Mouse (Mus musculus) liver, embryonic 11.5 days (tissue): Measurements from ENCODE around the gene Cyp4f17. TPM values are rescaled to one million over a fixed set of nuclear protein-coding genes. Genes with fewer than 3 reads are reported as not detected.
"Not testable (repeated sequence)": the region's sequence is repeated elsewhere in the genome, so short reads cannot be mapped to it uniquely, and the experiment has no call there.

Experiments
- ATAC-seq: fragments of 200-750 bp; cut with Nextera tagmentation; replicated peaks from 2 replicates; pipeline ENCODE4 v1.8.0; 2017; ENCODE audit warnings: moderate number of reproducible peaks, mild to moderate bottlenecking, moderate TSS enrichment, moderate library complexity; ENCODE audit not compliant: low FRiP score
- DNase-seq: peaks from one replicate; pipeline ENCODE4 v3.0.0-alpha.2; 2017; ENCODE audit warnings: low spot score
- H3K27ac ChIP-seq: fragments of 300-500 bp; sonication (generic); 2 replicates; pipeline ENCODE4 v1.5.1; 2014; ENCODE audit warnings: mild to moderate bottlenecking, low read depth, low read length, control low read depth
- H3K27me3 ChIP-seq: fragments of 300-500 bp; sonication (generic); replicated peaks from 2 replicates; pipeline ENCODE4 v1.6.1; 2014; ENCODE audit warnings: low read length, mixed read lengths; ENCODE audit not compliant: control insufficient read depth, insufficient read depth
- H3K36me3 ChIP-seq: fragments of 300-500 bp; sonication (generic); 2 replicates; pipeline ENCODE4 v1.6.1; 2014; ENCODE audit warnings: mild to moderate bottlenecking, low read length, moderate library complexity, mixed read lengths; ENCODE audit not compliant: control insufficient read depth, insufficient read depth
- H3K4me1 ChIP-seq: fragments of 300-500 bp; sonication (generic); replicated peaks from 2 replicates; pipeline ENCODE4 v1.6.1; 2014; ENCODE audit warnings: low read length, mixed read lengths; ENCODE audit not compliant: control insufficient read depth, insufficient read depth
- H3K4me2 ChIP-seq: fragments of 300-500 bp; sonication (generic); 2 replicates; pipeline ENCODE4 v1.6.1; 2014; ENCODE audit warnings: mild to moderate bottlenecking, control low read depth, moderate library complexity
- H3K4me3 ChIP-seq: fragments of 300-500 bp; sonication (generic); 2 replicates; pipeline ENCODE4 v1.5.1; 2014; ENCODE audit warnings: low read depth, low read length, control low read depth
- H3K9ac ChIP-seq: fragments of 300-500 bp; sonication (generic); 2 replicates; pipeline ENCODE4 v1.6.1; 2014; ENCODE audit warnings: low read depth, low read length, control low read depth
- H3K9me3 ChIP-seq: fragments of 300-500 bp; sonication (generic); 2 replicates; pipeline ENCODE4 v1.6.1; 2016; ENCODE audit warnings: low read length, inconsistent platforms, mixed read lengths; ENCODE audit not compliant: control insufficient read depth
- WGBS: fragments of 180-500 bp; shearing (Covaris S2); extraction: QIAGEN DNeasy Blood & Tissue Kit; methylation state at CpG from one replicate; pipeline ENCODE4 v1.1.7; 2014; 5-methylcytosine and 5-hydroxymethylcytosine counted together
- polyA plus RNA-seq: library from polyadenylated mRNA; unstranded; fragments of >200 nt; fragmentation: Nextera tagmentation; extraction: Ambion mirVana; gene quantifications from 2 replicates; pipeline ENCODE4 v1.2.1, GENCODE M21; 2014

Cyp4f17 gene
- polyA plus RNA-seq, 1 experiment from 2014 or later: 2.2 TPM

GRCm38 (mm10) chr17:32536051-32536866, 30.4 kb downstream of the Cyp4f17 start, which contains the start of gene Cyp4f16:
TSS of gene Cyp4f16 (plus strand) at chr17:32536558.
- H3K27me3 ChIP-seq, H3K27ac ChIP-seq, H3K9me3 ChIP-seq, H3K4me1 ChIP-seq, H3K36me3 ChIP-seq, H3K9ac ChIP-seq: not testable (repeated sequence)
- WGBS: 10% methylated on average over 5 of the region's 5 CpGs
- Histone ChIP-seq H3K4me3 (peak within 1 kb of the TSS; percentile 33), H3K4me2 (peak within 1 kb of the TSS; percentile 58)
- ATAC-seq (peak; percentile 75), DNase-seq (peak; percentile 71)

- ATAC-seq: no peak
- no peak overlapping the region for H3K27ac ChIP-seq
Observed at GRCm38 (mm10) chr17:32536867-32537250, 31.0 kb downstream of the Cyp4f17 start.

GRCm38 (mm10) chr17:32544792-32545191, 38.9 kb downstream of the Cyp4f17 start:
- not testable (repeated sequence) for DNase-seq, H3K4me1 ChIP-seq, H3K27ac ChIP-seq, H3K27me3 ChIP-seq, H3K36me3 ChIP-seq, ATAC-seq, H3K9me3 ChIP-seq, H3K4me2 ChIP-seq, H3K9ac ChIP-seq, H3K4me3 ChIP-seq
- 81% methylated on average over 5 of the region's 5 CpGs for WGBS

More at GRCm38 (mm10) chr17:32536867-32537250, 31.0 kb downstream of the Cyp4f17 start:
- no peak for DNase-seq
- Histone ChIP-seq H3K4me2 (peak overlapping the region; percentile 58), H3K9ac (no peak overlapping the region), H3K4me1 (no peaks in the 10 kb centered on the region), H3K36me3 (no peaks in the 10 kb centered on the region), H3K9me3 (no peaks in the 10 kb centered on the region), H3K4me3 (peak overlapping the region; percentile 33), H3K27me3 (no peaks in the 10 kb centered on the region)
- WGBS: 57% methylated on average over 5 of the region's 5 CpGs

DNA sequence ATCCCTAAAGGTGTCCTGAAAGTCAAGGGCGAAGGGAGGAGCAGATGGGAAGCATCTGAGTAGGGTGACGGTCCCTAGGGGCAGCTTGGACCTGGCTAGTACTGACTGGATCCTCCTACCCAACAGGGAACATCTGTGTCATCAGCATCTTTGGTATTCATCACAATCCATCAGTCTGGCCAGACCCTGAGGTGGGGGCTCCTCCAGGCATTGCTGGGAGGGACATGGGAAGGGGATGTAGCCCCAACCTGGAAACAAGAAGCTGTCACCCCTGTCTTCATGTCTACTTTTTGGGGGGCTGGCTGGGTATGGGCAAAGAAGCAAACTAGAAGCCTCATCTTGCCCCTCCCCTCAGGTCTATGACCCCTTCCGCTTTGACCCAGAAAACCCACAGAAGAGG, 44.5 kb downstream of the Cyp4f17 start:
- not testable (repeated sequence) for H3K4me1 ChIP-seq, H3K36me3 ChIP-seq, H3K9me3 ChIP-seq, H3K27ac ChIP-seq, H3K27me3 ChIP-seq, DNase-seq, H3K9ac ChIP-seq
- peak; percentile 20; the same call in 1 of the 2 replicates for ATAC-seq
- 81% methylated on average over 3 of the region's 3 CpGs for WGBS
- Histone ChIP-seq H3K4me3 (peak overlapping the region; percentile 38), H3K4me2 (peak overlapping the region; percentile 64)

DNA sequence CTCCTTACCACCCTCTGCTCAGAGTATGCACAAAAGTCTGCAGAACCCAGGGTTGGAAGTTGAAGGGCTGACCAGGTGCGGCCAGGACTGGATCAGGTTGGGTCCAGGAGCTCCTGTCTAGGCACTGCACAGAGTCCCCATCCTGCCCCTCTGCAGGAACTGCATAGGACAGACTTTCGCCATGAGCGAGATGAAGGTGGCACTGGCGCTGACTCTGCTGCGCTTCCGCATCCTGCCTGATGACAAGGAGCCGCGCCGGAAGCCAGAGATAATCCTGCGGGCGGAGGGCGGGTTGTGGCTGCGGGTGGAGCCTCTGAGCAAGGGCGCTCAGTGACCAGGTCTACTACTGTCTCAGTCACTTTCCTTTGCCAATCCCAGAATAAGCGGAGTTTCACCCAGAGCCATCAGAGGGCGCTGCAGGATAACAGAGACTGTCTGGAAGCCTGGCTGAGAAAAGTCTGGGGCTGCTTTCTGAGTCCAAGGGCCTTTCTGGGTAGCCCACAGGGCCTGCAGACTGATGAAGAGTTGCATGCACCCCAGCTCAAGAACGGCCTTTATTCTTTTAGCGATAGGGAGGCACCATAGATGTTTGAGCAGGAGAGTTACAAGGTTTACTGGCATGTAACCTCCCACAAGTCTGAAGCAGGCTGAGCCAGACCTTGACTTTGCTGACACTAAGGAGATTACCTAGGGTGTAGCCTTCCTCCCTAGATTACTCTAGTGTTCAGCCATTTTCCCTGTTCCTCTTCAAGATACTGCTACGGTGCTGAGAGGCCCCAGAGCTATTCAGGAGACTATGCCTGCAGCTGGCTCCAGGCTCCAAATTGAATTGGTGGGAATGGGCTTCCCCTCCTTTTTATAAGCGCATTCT, 45.3 kb downstream of the Cyp4f17 start:
- no peak overlapping the region for H3K27ac ChIP-seq
- H3K4me1 ChIP-seq: peaks cover 2% of the 10 kb centered on the region; the same call in 1 of the 2 replicates
- ATAC-seq (peak; percentile 85), DNase-seq (peak; percentile 77)
- WGBS: 10% methylated on average over 20 of the region's 20 CpGs
- H3K4me3 ChIP-seq: peak overlapping the region; percentile 38
- H3K4me2 ChIP-seq: peak overlapping the region; percentile 64
- no peaks in the 10 kb centered on the region for H3K27me3 ChIP-seq
- H3K36me3 ChIP-seq: no peaks in the 10 kb centered on the region
- H3K9me3 ChIP-seq: no peaks in the 10 kb centered on the region
- peak overlapping the region; percentile 37 for H3K9ac ChIP-seq

DNA sequence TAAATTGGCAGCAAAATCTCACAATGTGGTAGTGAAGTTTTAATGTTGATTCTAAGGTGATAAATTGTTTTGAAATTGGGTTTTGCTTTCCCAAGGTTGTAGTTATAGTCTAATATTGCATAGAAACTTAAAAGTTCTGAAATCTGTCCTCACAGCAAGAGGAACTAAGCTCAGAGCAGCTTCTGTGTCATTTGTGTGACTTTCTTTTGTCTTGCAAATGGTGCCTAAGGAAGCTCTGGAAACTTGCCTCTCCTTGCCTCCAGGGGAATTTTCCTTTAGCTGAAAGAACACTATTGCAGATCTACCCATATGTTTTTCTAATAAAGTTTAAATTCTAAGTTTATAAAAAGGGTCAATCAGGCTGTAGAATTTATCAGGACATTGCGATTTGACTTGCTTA, 47.2 kb downstream of the Cyp4f17 start:
- not testable (repeated sequence) for H3K36me3 ChIP-seq, H3K4me3 ChIP-seq, H3K27me3 ChIP-seq, H3K27ac ChIP-seq, H3K9me3 ChIP-seq, DNase-seq, ATAC-seq, H3K4me1 ChIP-seq, H3K9ac ChIP-seq, H3K4me2 ChIP-seq
- 45% methylated on average over 1 of the region's 1 CpGs for WGBS

- H3K36me3 ChIP-seq, H3K27ac ChIP-seq, H3K4me2 ChIP-seq, DNase-seq, H3K9ac ChIP-seq, H3K9me3 ChIP-seq, H3K27me3 ChIP-seq, H3K4me1 ChIP-seq, H3K4me3 ChIP-seq, ATAC-seq: not testable (repeated sequence)
- WGBS: 70% methylated on average over 9 of the region's 9 CpGs
Observed at GRCm38 (mm10) chr17:32554368-32554767, 48.5 kb downstream of the Cyp4f17 start.

DNA sequence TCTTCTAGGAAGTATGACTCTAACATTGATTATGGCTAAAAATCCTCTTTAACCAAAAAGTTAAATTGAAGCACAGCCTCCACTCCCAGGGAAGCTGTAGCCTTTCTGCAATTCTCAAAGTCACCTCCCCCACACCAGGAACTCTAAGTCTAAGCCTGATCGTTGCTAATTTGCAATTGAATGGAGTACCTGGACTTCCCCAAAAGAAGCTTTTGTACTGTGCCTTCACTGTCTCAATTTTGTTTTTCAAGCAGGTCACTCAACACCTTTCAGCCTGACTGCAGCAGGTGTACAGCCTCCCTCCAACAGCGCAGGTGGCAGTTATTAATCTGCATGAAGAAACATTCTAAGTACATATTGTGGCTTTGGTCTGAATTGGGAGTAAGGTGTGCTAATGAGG, 57.5 kb downstream of the Cyp4f17 start:
- H3K27ac ChIP-seq, H3K36me3 ChIP-seq, H3K4me1 ChIP-seq, H3K27me3 ChIP-seq, ATAC-seq, H3K9ac ChIP-seq, DNase-seq, H3K4me2 ChIP-seq, H3K4me3 ChIP-seq, H3K9me3 ChIP-seq: not testable (repeated sequence)
- 79% methylated on average over 2 of the region's 2 CpGs for WGBS
